Mouse (Mus musculus) left cerebral cortex, adult 18-20 months (tissue): ENCODE measurements around the gene Olfr171. TPM values are rescaled to one million over a fixed set of nuclear protein-coding genes. Genes with fewer than 3 reads are reported as not detected.
"Not testable (repeated sequence)": the region's sequence is repeated elsewhere in the genome, so short reads cannot be mapped to it uniquely, and the experiment has no call there.

Experiments
- DNase-seq, 2 experiments: peaks; one replicate each; pipeline ENCODE4 v3.0.0; 2021 to 2022; ENCODE audit warnings: low spot score in 2 of 2, mixed read lengths in 1 of 2
- long read RNA-seq, 2 experiments: library from polyadenylated mRNA; stranded (forward); transcript quantifications; one replicate each; pipeline ENCODE4 v2.0.0; 2021
- total RNA-seq, 2 experiments: library from RNA; stranded (reverse); gene quantifications; 2 replicates each; pipeline ENCODE4 v1.2.3; 2021

Olfr171 gene
- total RNA-seq = not detected
- long read RNA-seq, experiment 1 = 0 reads
- long read RNA-seq, experiment 2 = 0 reads

DNA sequence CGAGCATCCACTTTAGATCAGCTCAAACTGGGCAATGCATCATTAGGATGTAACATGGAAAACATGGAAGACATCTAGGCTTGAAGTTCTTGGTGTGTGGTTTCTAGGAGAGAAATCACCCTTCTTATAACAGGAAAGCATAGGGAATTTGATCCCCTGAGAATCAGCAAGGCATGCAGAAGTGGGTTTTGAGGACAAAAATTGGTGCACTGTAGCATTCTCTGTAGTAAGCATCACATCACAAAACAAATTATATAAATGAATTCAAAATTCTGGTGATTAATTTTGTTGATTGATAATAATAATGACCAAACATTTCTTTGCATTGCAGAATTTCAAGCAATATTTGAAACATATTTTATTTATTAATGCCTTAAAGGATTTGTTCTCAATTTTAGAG is at the start of gene Olfr171:
TSS of gene Olfr171 (minus strand) at position 101 of the 400 bp plus-strand sequence.
- DNase-seq = no peak

DNA sequence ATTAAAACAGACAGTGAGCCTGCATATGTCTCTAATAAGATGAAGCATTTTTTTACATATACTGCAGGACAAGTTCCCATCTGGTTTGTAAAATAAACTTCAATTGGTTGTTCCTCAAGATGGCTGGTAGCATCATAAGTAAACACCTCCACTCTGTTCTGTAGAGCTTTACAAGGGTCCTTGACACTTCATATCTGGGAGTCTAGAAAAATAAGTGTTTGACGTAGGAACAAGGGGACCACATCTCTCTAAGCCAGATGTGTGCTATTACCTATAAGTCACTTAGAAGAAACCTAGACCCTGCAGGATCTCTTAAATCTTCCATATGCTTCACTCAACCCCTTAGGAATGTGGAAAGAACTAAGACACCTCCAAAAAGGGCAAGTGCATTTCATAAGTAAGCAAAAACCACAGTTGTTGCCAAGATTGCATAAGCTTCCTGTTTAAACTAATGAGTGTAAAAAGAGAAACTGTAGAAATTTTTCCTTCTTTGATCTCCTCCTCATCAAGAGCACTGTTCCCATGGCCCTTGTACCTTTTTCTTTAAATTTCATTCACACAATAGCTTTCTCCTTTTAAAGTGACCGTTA is 41.1 kb upstream of the Olfr171 start:
- no peak for DNase-seq

DNA sequence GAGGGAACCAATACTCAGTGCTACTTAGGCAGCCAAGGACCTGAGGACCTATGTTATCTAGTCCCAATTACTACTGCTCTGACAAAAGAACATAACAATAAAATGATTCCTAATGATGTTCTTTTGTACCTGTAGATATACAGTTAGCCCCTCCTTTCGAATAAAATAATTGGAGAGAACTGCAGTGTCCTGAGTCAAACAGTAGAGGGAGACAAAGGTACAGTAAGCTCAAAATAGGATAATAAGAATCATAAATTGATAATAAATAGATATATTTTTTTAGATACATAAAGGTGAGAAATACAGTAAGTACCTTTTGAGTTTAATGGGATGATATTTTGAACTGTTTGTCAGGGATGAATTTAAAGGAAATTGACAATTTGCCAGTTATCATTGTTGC is 36.6 kb upstream of the Olfr171 start:
- DNase-seq = no peak

DNA sequence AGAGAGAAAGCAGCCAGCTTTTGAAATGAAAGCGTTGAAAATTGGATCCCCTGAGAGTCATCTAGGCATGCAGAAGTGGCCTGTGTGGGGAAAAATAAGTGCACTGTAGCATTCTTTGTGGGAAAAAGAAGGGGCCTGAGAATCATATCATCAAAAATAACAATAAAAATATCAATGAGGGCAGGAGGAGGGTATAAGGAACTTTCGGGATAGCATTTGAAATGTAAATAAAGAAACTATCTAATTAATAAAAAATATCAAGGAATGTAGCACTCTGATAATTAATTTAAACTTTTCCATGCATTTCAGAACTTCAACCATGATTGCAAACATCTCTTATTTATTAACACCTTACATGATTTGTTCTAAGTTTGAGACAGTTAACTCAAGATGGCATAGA is 17.9 kb downstream of the Olfr171 start, which contains the start of gene Olfr170:
TSS of gene Olfr170 (minus strand) at position 101 of the 400 bp plus-strand sequence.
- DNase-seq = not testable (repeated sequence)

DNA sequence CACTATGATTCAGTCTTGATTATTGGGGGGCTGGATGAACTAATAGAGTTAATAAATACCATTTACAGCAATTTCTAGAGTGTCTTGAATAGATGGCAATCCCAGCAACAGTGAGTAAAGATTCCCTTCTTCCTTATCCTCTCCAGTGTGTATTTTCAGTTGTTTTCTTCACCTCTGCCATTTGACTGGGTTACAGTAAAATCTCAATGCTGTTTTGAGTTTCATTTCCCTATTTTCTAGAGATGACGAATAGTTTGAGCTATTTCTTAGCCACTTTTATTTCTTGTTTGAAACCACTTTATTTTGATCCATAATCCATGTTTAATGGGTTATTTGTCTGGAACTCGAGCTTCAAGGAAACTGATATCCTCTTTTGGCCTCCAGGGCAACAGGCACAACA is 26.6 kb downstream of the Olfr171 start:
- no peak for DNase-seq

Other genes starting within 250 kb of the Olfr171 start
- not detected for gene Olfr165, start 206.8 kb downstream of the Olfr171 start, total RNA-seq
- gene Olfr166, start 146.2 kb downstream of the Olfr171 start, total RNA-seq = not detected
- gene Olfr167, start 107.7 kb downstream of the Olfr171 start, total RNA-seq = not detected
- not detected for gene Olfr168, start 94.4 kb downstream of the Olfr171 start, total RNA-seq
- not detected for gene Olfr169, start 58.1 kb downstream of the Olfr171 start, total RNA-seq
- not detected for gene Olfr170, start 18.0 kb downstream of the Olfr171 start, total RNA-seq
- under 1 TPM; 0.12 to 0.14 TPM for gene Lamp3, start 76.5 kb upstream of the Olfr171 start, total RNA-seq
- under 1 TPM; 0.44 to 0.75 TPM for gene B3gnt5, start 130.3 kb upstream of the Olfr171 start, total RNA-seq